Mouse (Mus musculus): ENCODE measurements at regions not wholly inside any gene's neighbourhood (a gene's known extent, or its start where the extent isn't known, plus 50 kb on each side); places are given as distances from the start of the nearest gene placed in this dataset.

- TF ChIP-seq ELF1 (IDR thresholded peaks at IDR 0.05; ENCODE audit: low read depth, low read length) (no peak), HCFC1 (IDR thresholded peaks at IDR 0.05; ENCODE audit: low read depth, low read length) (no peak), ZKSCAN1 (IDR thresholded peaks at IDR 0.05; ENCODE audit: low read depth, low read length) (no peak), GATA1 (IDR thresholded peaks at IDR 0.05; ENCODE audit: low read depth, low read length) (no peak), MYC (IDR thresholded peaks at IDR 0.05; ENCODE audit: low read depth, low read length) (no peak), MYB (IDR thresholded peaks at IDR 0.05; ENCODE audit: low read depth, low read length) (no peak), POLR2A (IDR thresholded peaks at IDR 0.05; ENCODE audit: control insufficient read depth in 1 of 2, insufficient read depth in 1 of 2, low read depth in 1 of 2, low read length in 2 of 2, poor library complexity in 1 of 2) (no peak), MAZ (IDR thresholded peaks at IDR 0.05; ENCODE audit: low read depth, low read length) (no peak), BHLHE40 (IDR thresholded peaks at IDR 0.05; ENCODE audit: borderline replicate concordance, low read depth, low read length) (no peak), USF1 (IDR thresholded peaks at IDR 0.05; ENCODE audit: low read depth, low read length) (no peak), TBP (IDR thresholded peaks at IDR 0.05; ENCODE audit: low read depth, low read length) (no peak), TCF12 (IDR thresholded peaks at IDR 0.05; ENCODE audit: low read depth, low read length) (no peak), GABPA (IDR thresholded peaks at IDR 0.05; ENCODE audit: low read depth, low read length) (no peak), NELFE (IDR thresholded peaks at IDR 0.05; ENCODE audit: low read depth, low read length) (no peak)
These were observed 178.8 kb downstream of the Klf6 start for GRCm38 (mm10) chr13:6040132-6040531.

GRCm38 (mm10) chr13:6040663-6041062, 179.4 kb downstream of the Klf6 start:
- Histone ChIP-seq H3K4me3 (ENCODE audit: control insufficient read depth in 1 of 2, insufficient read depth in 1 of 2, low read depth in 2 of 2, low read length in 2 of 2) (no peak overlapping the region), H3K9ac (ENCODE audit: control insufficient read depth, low read depth, low read length, poor library complexity, severe bottlenecking) (no peak overlapping the region), H3K36me3 (ENCODE audit: control insufficient read depth in 1 of 2, insufficient read depth in 2 of 2, low read length in 2 of 2) (no peaks in the 10 kb centered on the region), H3K27me3 (ENCODE audit: control insufficient read depth in 1 of 2, insufficient read depth in 2 of 2, low read length in 2 of 2) (no peaks in the 10 kb centered on the region), H3K9me3 (replicated peaks; ENCODE audit: insufficient read depth, low read length) (no peaks in the 10 kb centered on the region), H3K79me2 (ENCODE audit: control insufficient read depth, insufficient read depth, low read length, poor library complexity) (no peaks in the 10 kb centered on the region), H3K27ac (ENCODE audit: control insufficient read depth, low read depth, low read length) (no peak overlapping the region), H3K4me1 (ENCODE audit: control insufficient read depth in 1 of 2, insufficient read depth in 2 of 2, low read length in 2 of 2) (no peaks in the 10 kb centered on the region)
- no peak for DNase-seq (ENCODE audit: low read depth, low spot score)
- TF ChIP-seq MAX (IDR thresholded peaks at IDR 0.05; ENCODE audit: low read length) (no peak), ZKSCAN1 (IDR thresholded peaks at IDR 0.05; ENCODE audit: low read depth, low read length) (no peak), JUND (IDR thresholded peaks at IDR 0.05; ENCODE audit: low read depth, low read length) (no peak), UBTF (IDR thresholded peaks at IDR 0.05; ENCODE audit: borderline replicate concordance, insufficient read depth, low read depth, low read length) (no peak), USF1 (IDR thresholded peaks at IDR 0.05; ENCODE audit: low read depth, low read length) (no peak), POLR2AphosphoS5 (IDR thresholded peaks at IDR 0.05; ENCODE audit: borderline replicate concordance, low read depth, low read length) (no peak), BHLHE40 (IDR thresholded peaks at IDR 0.05; ENCODE audit: borderline replicate concordance, low read depth, low read length) (no peak), KAT2A (conservative IDR thresholded peaks at IDR 0.05; ENCODE audit: low read depth, low read length) (no peak), GATA1 (IDR thresholded peaks at IDR 0.05; ENCODE audit: low read depth, low read length) (no peak), GABPA (IDR thresholded peaks at IDR 0.05; ENCODE audit: low read depth, low read length) (no peak), USF2 (IDR thresholded peaks at IDR 0.05; ENCODE audit: borderline replicate concordance in 1 of 2, insufficient read depth in 1 of 2, low read depth in 1 of 2, low read length in 2 of 2) (no peak)

More at GRCm38 (mm10) chr13:6040132-6040531, 178.8 kb downstream of the Klf6 start:
- no peak for DNase-seq (ENCODE audit: low read depth, low spot score)
- no peaks in the 10 kb centered on the region for H3K36me3 ChIP-seq (ENCODE audit: control insufficient read depth in 1 of 2, insufficient read depth in 2 of 2, low read length in 2 of 2)
- H3K27ac ChIP-seq (ENCODE audit: control insufficient read depth, low read depth, low read length), result no peak overlapping the region
- no peaks in the 10 kb centered on the region for H3K9me3 ChIP-seq (replicated peaks; ENCODE audit: insufficient read depth, low read length)
- H3K27me3 ChIP-seq (ENCODE audit: control insufficient read depth in 1 of 2, insufficient read depth in 2 of 2, low read length in 2 of 2), result no peaks in the 10 kb centered on the region
- H3K79me2 ChIP-seq (ENCODE audit: control insufficient read depth, insufficient read depth, low read length, poor library complexity), result no peaks in the 10 kb centered on the region
- no peaks in the 10 kb centered on the region for H3K4me1 ChIP-seq (ENCODE audit: control insufficient read depth in 1 of 2, insufficient read depth in 2 of 2, low read length in 2 of 2)
- no peak overlapping the region for H3K4me3 ChIP-seq (ENCODE audit: control insufficient read depth in 1 of 2, insufficient read depth in 1 of 2, low read depth in 2 of 2, low read length in 2 of 2)
- H3K9ac ChIP-seq (ENCODE audit: control insufficient read depth, low read depth, low read length, poor library complexity, severe bottlenecking), result no peak overlapping the region
